In genomic region chr4:108394236-108394635, GRCm38 (mm10) we compare ENCODE assay signal across 23 mouse cellular contexts. TPM values are rescaled to one million over a fixed set of nuclear protein-coding genes. Genes with fewer than 3 reads are reported as not detected.
"Had no signal": no experiment of that assay in that cellular context is flagged by ENCODE, and none has a peak within 500 bp of the region (broad histone marks: within the 10 kb centered on the region; RNA-seq: fewer than 3 reads in every experiment).

No protein-coding gene starts in this region.

- H3K9ac ChIP-seq: lung, embryonic 15.5 days; midbrain, embryonic 13.5 days; midbrain, embryonic 15.5 days; neural tube, embryonic 12.5 days; stomach, embryonic 15.5 days had no signal

- H3K9me3 ChIP-seq: lung, embryonic 15.5 days; midbrain, embryonic 15.5 days; neural tube, embryonic 12.5 days; stomach, embryonic 15.5 days had no signal

- ATAC-seq: lung, postnatal 0 days; midbrain, embryonic 13.5 days; midbrain, embryonic 15.5 days had no signal

- H3K27ac ChIP-seq: lung, embryonic 15.5 days; macrophage; midbrain, embryonic 13.5 days; midbrain, embryonic 15.5 days; neural tube, embryonic 12.5 days; stomach, embryonic 15.5 days; stomach, postnatal 0 days had no signal

- DNase-seq: lung, adult 2 months; lung, postnatal 14 days; lung, postnatal 36 days; right cerebral cortex, postnatal 14 days; thymus, adult 2 months; thymus, postnatal 25 days; thymus, postnatal 4 days had no signal

- H3K27me3 ChIP-seq: lung, embryonic 15.5 days; megakaryocyte, embryonic 14.5 days; midbrain, embryonic 13.5 days; midbrain, embryonic 15.5 days; neural tube, embryonic 12.5 days; stomach, embryonic 15.5 days had no signal

- H3K36me3 ChIP-seq: lung, embryonic 15.5 days; midbrain, embryonic 13.5 days; midbrain, embryonic 15.5 days; neural tube, embryonic 12.5 days; stomach, embryonic 15.5 days had no signal

- H3K4me1 ChIP-seq: lung, embryonic 15.5 days; midbrain, embryonic 13.5 days; midbrain, embryonic 15.5 days; neural tube, embryonic 12.5 days; stomach, embryonic 15.5 days had no signal

- H3K4me3 ChIP-seq: lung, embryonic 15.5 days; megakaryocyte, embryonic 14.5 days; midbrain, embryonic 13.5 days; midbrain, embryonic 15.5 days; neural tube, embryonic 12.5 days; stomach, embryonic 15.5 days had no signal

- H3K4me2 ChIP-seq: lung, embryonic 15.5 days; midbrain, embryonic 11.5 days; midbrain, embryonic 13.5 days; midbrain, embryonic 15.5 days; neural tube, embryonic 12.5 days; stomach, embryonic 15.5 days had no signal

RNA-seq across cellular contexts. Expression of gene Shisal2a, which starts 11.1 kb away (rescaled TPM):
- total RNA-seq: megakaryocyte progenitor cell, adult 5-6 weeks; monocyte, adult 5-6 weeks; neutrophil, adult 5-6 weeks had no signal
- polyA plus RNA-seq: macrophage; spleen, adult 2 months; testis, adult 2 months; thymus, adult 2 months; urinary bladder, adult 2 months had no signal

RNA-seq across cellular contexts. Expression of gene Gpx7, which starts 12.5 kb away (rescaled TPM):
- total RNA-seq: monocyte, adult 5-6 weeks had no signal
